Mouse (Mus musculus): ENCODE results near the gene Ipo5.

Gene Ipo5

DNA sequence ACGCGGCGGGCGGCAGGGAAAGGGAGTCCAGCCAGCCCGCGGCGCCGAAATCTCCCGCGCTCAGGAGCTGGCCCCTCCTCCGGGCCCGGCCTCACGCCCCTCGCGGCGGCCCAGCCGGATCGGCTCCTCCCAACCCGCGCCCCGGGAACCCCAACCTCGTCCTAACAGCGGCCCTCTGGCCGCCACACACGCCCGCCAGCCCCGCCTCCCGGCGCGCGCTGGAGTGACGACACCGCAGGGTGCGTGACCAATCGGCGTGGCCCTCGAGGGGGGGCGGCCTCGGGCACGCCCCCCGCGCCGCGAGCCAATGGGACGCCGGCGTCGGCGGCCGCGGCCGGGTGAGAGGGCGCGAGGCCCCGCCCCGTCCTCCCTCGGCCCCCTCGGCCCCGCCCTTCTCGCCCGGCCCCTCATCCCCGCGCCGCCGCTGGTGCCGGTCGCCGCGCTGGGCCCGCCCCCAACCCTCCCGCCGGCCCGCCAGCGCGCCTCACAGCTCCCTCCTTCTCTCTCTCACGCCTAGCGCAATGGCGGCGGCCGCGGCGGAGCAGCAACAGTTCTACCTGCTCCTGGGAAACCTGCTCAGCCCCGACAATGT is at the start of gene Ipo5:
TSS of gene Ipo5 (plus strand) at position 492 of the 592 bp plus-strand sequence.
- peak; percentile 95 for DNase-seq

- DNase-seq: no peak
These were observed 47.8 kb upstream of the Ipo5 start for GRCm38 (mm10) chr14:120863205-120863604.

- no peak for DNase-seq
These were observed 46.1 kb upstream of the Ipo5 start for GRCm38 (mm10) chr14:120864896-120865295.

DNA sequence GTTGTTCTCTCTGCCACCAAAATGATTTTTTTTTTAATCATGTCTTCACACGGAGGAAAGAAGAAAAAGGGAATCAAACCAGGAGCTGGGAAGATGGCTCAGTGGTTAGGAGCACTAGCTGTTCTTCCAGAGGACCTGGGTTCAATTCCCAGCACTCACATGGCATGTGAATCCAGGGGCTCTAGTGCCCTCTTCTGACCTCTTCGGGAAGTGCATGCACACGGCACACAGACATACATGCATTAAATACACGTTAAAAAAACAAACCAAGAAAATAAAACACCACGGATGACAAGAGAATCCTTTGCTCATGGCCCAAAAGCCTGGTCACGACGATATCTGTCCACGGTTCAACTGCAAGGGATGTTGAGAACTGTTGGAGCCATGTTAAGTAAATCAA is 44.5 kb upstream of the Ipo5 start:
- DNase-seq: no peak

- no peak for DNase-seq
These were observed 43.9 kb upstream of the Ipo5 start for GRCm38 (mm10) chr14:120867121-120867520.

DNA sequence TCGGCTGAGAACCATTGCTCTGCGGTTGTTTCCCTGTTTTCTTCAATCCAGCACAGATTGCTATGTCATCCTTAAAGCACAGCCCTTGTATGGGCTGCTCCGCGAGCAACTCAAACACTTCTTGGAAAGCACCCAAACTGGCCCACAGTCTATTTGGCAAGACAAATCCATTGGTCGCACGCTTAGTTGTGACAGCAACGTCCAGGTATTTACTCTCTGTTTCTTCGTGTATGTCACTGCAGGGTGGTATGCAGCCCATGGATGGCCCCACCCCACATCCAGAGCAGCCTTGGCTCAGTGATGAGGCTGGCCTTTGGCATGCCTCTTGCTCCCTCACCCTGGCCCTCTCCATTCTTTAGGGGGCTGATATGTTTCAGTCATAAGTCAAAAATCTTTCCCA is 42.5 kb upstream of the Ipo5 start:
- no peak for DNase-seq

DNA sequence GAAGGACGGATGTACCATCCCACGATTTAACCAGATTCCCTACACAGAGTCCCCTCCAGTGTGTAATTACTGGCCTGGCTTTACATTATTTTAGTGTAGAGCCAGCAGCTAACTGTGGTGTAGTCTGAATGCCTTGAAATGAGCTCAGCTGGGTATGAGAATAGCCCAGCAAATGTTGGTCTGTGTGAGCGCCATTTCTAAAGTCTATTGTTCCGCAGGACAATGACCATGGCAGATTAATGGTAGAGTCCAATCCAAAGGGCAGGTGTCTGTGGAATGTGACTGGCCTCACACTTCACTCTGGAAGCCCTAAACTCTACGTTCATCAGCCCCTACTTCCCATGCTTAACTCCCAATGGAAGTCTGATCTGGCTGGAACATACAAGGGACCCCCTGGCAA is 40.3 kb upstream of the Ipo5 start:
- no peak for DNase-seq

- DNase-seq: no peak
These were observed 36.6 kb upstream of the Ipo5 start for GRCm38 (mm10) chr14:120874397-120874796.

DNA sequence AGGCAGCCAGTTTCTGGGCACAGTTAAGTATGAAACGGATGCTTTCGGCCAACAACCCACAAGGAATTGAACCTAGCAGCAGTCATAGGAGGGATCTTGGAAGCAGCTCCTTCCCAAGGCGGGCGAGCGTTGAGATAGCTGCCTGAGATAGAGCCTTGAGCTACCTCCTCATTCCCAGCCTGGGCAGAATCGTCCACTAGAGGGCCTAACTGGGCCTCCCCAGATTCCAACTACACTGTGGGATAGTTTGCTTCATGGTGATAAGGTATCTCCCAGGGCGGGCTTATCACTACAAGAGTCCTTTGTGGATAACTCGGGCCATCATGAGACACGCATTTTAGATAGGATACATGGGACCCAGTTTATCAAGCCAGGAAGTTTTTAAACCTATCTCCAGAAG is 35.9 kb upstream of the Ipo5 start:
- DNase-seq: no peak

DNA sequence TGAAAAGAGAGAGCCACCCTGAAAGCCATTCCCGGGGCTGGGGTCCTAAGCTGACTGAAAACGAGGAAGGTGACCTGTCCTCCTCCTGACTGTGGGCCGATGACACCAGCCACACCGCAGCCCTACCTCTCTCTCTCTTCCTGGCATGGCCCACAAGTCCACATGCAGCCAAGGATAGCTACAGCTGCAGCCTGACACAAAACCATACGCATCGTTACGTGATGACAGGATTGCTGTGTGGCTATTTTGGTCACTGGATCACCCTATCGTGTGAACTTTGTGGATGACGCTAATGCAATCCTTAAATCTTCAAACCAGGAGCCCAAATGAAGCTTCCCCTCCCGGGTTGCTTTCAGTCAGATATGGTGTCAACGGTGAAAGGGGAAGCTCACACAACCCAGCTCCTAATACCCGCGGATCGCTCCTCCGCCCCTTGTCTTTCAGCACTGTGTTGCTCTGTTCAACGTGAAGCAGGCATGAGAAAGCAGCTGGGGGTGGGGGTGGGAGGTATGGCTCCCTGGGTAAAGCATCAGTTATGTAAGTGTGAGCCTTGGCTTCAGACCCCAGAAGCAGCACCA is 35.1 kb upstream of the Ipo5 start:
- DNase-seq: no peak

DNA sequence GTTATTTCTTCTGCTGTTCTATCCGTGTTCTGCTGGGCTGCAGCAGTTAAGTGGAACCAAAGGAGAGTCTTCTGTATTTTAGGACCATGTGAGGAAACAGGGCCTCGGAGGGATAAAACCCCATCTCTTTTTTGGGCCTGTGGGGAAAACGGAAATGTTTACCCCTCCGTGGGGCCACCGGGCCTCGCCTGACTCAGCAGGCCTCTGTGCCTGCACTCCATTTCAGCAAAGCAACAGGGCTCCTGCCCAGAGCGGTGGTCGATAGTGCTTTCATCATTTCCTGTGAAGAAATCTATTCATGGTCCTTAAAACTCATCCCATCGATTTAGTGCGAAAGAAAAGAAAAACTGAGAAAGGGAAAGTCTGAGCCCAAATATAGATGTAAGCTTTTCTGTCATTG is 33.9 kb upstream of the Ipo5 start:
- no peak for DNase-seq

DNA sequence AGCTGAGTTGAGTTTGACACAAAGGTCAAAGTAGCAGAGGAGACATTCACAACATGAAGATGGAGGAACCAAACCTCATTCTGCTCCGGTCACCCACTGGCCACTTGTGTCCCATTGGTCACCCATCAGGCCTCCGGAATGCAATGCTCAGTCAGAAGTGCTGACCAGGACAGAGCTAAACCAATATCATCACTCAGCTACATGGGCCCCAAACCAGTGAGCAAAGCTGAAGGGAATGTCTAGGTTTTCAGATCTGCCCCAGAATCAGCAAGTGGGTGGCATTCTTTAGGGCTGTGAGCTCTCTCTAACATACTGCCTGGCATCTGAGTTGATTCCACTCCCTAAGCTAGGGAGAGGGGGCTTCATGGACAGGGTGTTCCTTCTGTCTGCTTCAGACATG is 32.0 kb upstream of the Ipo5 start:
- DNase-seq: no peak

DNA sequence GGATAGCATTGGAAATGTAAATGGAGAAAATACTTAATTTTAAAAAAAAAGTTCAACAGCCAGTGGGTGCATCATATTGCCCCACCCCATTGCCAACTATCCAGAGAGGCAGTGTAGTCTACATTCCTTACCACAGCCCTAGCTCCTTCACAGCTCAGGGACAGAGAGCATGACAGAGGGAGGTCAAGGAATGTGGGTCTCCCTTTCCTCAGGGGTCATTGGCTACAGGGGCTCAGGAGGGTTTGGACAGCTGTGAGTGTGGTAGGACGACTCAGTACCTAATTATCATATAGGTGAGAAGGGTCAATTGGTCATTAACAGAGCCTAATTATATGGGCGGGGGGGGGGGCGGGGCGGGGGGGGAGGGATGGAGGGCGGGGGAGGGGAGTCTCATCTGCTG is 30.4 kb upstream of the Ipo5 start:
- DNase-seq: no peak

DNA sequence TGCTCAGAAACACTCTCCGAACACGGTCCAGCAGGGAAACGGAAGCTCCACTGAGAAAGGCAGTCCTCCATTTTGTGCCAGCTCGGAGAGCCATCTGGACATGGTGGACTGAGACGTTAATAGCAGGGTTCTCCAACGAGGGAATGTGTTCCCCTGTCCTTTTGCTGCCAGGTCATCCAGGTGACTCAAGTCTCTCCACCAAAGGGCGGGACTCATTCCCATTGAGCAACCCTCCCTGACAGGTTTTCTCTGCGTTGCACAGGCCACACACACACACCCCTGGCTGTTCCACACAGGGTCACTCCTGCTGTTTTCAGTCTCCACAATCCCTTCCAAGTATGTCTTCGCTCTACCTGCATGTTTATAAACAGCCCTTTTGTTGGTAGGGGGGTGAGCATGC is 30.0 kb upstream of the Ipo5 start:
- DNase-seq: no peak

DNA sequence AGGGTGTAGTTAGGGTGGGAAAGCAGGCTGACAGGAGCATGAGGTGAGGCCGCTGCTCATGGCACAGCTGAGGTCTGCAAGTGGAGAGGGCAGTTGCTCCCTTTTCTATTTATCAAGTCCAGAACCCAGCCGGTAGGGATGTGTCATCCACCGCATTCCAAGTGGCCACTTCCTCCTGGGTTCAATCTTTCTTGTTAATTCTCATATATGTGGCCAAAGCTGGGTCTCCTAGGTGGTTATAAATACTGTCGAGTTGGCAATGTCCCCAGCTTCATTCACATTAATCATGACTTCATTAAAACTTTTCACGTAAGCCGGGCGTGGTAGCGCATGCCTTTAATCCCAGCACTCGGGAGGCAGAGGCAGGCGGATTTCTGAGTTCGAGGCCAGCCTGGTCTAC is 22.3 kb upstream of the Ipo5 start:
- no peak for DNase-seq

- DNase-seq: no peak
These were observed 18.7 kb upstream of the Ipo5 start for GRCm38 (mm10) chr14:120892369-120892768.

DNA sequence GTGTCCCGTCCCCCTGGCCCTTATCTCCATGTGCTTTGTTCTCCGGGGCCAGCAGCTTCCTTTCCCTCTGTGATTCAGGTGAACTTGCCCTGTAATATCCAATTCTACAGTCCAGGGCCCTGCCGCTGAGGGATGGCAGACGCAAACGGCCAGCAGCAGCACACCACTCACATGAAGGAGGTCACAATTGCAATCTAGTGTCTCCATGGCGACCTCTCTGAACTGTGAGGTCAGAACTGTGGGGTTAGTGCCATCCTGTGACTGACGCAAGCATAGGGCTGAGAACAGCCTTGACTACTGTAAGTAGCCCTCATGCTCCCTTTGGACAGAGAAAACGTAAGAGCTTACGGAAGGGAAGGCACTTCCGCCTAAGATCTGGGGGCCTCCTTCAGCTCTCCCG is 14.4 kb upstream of the Ipo5 start:
- no peak for DNase-seq

- DNase-seq: no peak
These were observed 12.1 kb upstream of the Ipo5 start for GRCm38 (mm10) chr14:120898876-120899275.

GRCm38 (mm10) chr14:120909396-120909795 is 1.6 kb upstream of the Ipo5 start:
- DNase-seq: no peak

GRCm38 (mm10) chr14:120910320-120910719 is 704 bp upstream of the Ipo5 start:
- no peak for DNase-seq

DNA sequence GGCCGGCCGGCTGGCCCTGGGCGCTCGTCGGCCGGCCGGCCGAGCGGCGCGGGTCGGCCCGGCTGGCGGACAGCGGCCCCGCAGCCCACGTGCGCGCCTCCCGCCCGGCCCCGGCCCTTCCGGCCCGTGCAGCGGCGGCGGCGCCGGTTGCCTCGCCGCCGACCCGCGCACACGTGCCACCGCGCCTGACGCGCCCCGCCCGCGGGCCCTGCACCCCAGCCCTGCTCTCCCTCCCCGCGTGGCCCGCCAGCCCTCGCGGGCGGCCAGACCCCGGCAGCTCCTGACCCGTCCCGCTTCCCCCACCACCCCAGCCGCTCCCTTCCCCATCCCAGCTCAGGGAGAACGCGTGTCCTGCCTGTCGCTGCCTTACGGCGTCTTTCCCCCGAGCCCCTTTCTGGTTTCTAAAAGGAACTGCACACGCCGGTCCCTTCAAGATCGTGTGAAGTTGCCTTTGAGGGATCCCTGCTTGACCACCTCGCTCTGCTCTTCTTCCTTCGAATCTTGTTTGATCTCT is 421 bp downstream of the Ipo5 start:
- DNase-seq: peak; percentile 19

GRCm38 (mm10) chr14:120912090-120912710 is 1.2 kb downstream of the Ipo5 start:
- no peak for DNase-seq

DNA sequence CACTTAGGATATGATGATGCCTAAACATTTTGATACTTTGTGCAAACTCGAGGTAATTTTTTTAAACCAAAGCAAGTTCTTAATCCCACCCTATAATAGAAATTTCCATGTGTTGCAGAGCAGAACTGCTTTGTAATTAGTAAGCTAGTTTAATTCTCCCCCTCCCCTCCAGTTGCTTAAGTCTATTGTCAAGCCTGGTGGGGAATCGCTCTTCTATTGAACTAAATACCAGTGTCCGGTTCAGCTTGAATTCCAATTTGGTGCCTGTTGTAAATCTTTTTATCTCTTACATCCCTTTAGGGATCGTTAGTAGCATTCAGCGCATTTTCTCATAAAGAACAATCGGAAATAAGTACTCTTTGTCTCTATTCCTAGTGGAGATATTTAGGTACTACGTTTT is 1.9 kb downstream of the Ipo5 start:
- no peak for DNase-seq

- DNase-seq: no peak
These were observed 10.8 kb downstream of the Ipo5 start for GRCm38 (mm10) chr14:120921805-120922204.

- DNase-seq: no peak
These were observed 13.0 kb downstream of the Ipo5 start for GRCm38 (mm10) chr14:120924044-120924443.

All from layer of hippocampus, adult 9-11 months (tissue).